Mouse (Mus musculus): ENCODE measurements around the gene Pigk.

Pigk gene

GRCm38 (mm10) chr3:152842648-152843047 lies 128.7 kb downstream of the Pigk start:
- no peak for DNase-seq (ENCODE audit: low spot score)

GRCm38 (mm10) chr3:152843925-152844324 lies 130.0 kb downstream of the Pigk start:
- DNase-seq (ENCODE audit: low spot score): no peak

GRCm38 (mm10) chr3:152855006-152855614 lies 141.2 kb downstream of the Pigk start:
- no peak for DNase-seq (ENCODE audit: low spot score)

GRCm38 (mm10) chr3:152856095-152856494 lies 142.2 kb downstream of the Pigk start:
- no peak for DNase-seq (ENCODE audit: low spot score)

GRCm38 (mm10) chr3:152861450-152861849 lies 147.6 kb downstream of the Pigk start:
- no peak for DNase-seq (ENCODE audit: low spot score)

- DNase-seq (ENCODE audit: low spot score): no peak
These were observed 148.1 kb downstream of the Pigk start for GRCm38 (mm10) chr3:152861978-152862377.

- no peak for DNase-seq (ENCODE audit: low spot score)
These were observed 152.4 kb downstream of the Pigk start for GRCm38 (mm10) chr3:152866035-152866965.

GRCm38 (mm10) chr3:152867654-152868525 lies 154.0 kb downstream of the Pigk start:
- no peak for DNase-seq (ENCODE audit: low spot score)

GRCm38 (mm10) chr3:152872054-152872453 lies 158.2 kb downstream of the Pigk start:
- no peak for DNase-seq (ENCODE audit: low spot score)

GRCm38 (mm10) chr3:152872596-152872995 lies 158.7 kb downstream of the Pigk start:
- no peak for DNase-seq (ENCODE audit: low spot score)

- no peak for DNase-seq (ENCODE audit: low spot score)
These were observed 160.8 kb downstream of the Pigk start for GRCm38 (mm10) chr3:152874431-152875355.

- DNase-seq (ENCODE audit: low spot score): no peak
These were observed 161.9 kb downstream of the Pigk start for GRCm38 (mm10) chr3:152875723-152876290.

- no peak for DNase-seq (ENCODE audit: low spot score)
These were observed 166.4 kb downstream of the Pigk start for GRCm38 (mm10) chr3:152880121-152880835.

GRCm38 (mm10) chr3:152881706-152882105 lies 167.8 kb downstream of the Pigk start:
- no peak for DNase-seq (ENCODE audit: low spot score)

GRCm38 (mm10) chr3:152883556-152883955 lies 169.7 kb downstream of the Pigk start:
- no peak for DNase-seq (ENCODE audit: low spot score)

- no peak for DNase-seq (ENCODE audit: low spot score)
These were observed 172.8 kb downstream of the Pigk start for GRCm38 (mm10) chr3:152886749-152887148.

GRCm38 (mm10) chr3:152888116-152888515 lies 174.2 kb downstream of the Pigk start:
- DNase-seq (ENCODE audit: low spot score): no peak

GRCm38 (mm10) chr3:152894935-152895334 lies 181.0 kb downstream of the Pigk start:
- DNase-seq (ENCODE audit: low spot score): no peak

- DNase-seq (ENCODE audit: low spot score): no peak
These were observed 182.2 kb downstream of the Pigk start for GRCm38 (mm10) chr3:152896111-152896510.

GRCm38 (mm10) chr3:152897196-152897595 lies 183.3 kb downstream of the Pigk start:
- no peak for DNase-seq (ENCODE audit: low spot score)

All from ovary, postnatal 14 days (tissue).